Mouse (Mus musculus) limb, embryonic 10.5 days (tissue): Measurements from ENCODE around the gene Gm13287. TPM values are rescaled to one million over a fixed set of nuclear protein-coding genes. Genes with fewer than 3 reads are reported as not detected.
"Not testable (repeated sequence)": the region's sequence is repeated elsewhere in the genome, so short reads cannot be mapped to it uniquely, and the experiment has no call there.

Experiments used
- DNase-seq: peaks from one replicate; pipeline ENCODE4 v3.0.0-alpha.2; 2017; ENCODE audit warnings: low spot score
- H3K27ac ChIP-seq: fragments of 300-500 bp; sonication (generic); 2 replicates; pipeline ENCODE4 v1.5.1; 2016; ENCODE audit warnings: mild to moderate bottlenecking
- H3K27me3 ChIP-seq: fragments of 300-500 bp; sonication (generic); 2 replicates; pipeline ENCODE4 v1.6.1; 2016; ENCODE audit warnings: low read depth, mild to moderate bottlenecking; ENCODE audit not compliant: poor library complexity, severe bottlenecking
- H3K36me3 ChIP-seq: fragments of 300-500 bp; sonication (generic); 2 replicates; pipeline ENCODE4 v1.6.1; 2016; ENCODE audit warnings: mild to moderate bottlenecking, moderate library complexity
- H3K4me1 ChIP-seq: fragments of 300-500 bp; sonication (generic); 2 replicates; pipeline ENCODE4 v1.6.1; 2016
- H3K4me3 ChIP-seq: fragments of 300-500 bp; sonication (generic); 2 replicates; pipeline ENCODE4 v1.5.1; 2016; ENCODE audit warnings: mild to moderate bottlenecking, moderate library complexity
- H3K9me3 ChIP-seq: fragments of 300-500 bp; sonication (generic); replicated peaks from 2 replicates; pipeline ENCODE4 v1.6.1; 2016; ENCODE audit warnings: mild to moderate bottlenecking
- WGBS: fragments of 180-500 bp; shearing (Covaris S2); methylation state at CpG from one replicate; pipeline ENCODE4 v1.1.7; 2016; 5-methylcytosine and 5-hydroxymethylcytosine counted together
- polyA plus RNA-seq: library from polyadenylated mRNA; unstranded; fragments of >200 nt; fragmentation: Nextera tagmentation; extraction: Ambion mirVana; gene quantifications from 2 replicates; pipeline ENCODE4 v1.2.1, GENCODE M21; 2016

The Gm13287 gene
- not detected in 2 replicates for polyA plus RNA-seq

- H3K4me3 ChIP-seq, H3K36me3 ChIP-seq, DNase-seq, H3K4me1 ChIP-seq, H3K27ac ChIP-seq, H3K9me3 ChIP-seq: not testable (repeated sequence)
- no CpG with 5 or more reads among the region's 29 CpGs for WGBS
- H3K27me3 ChIP-seq, result peaks cover 10% of the 10 kb centered on the region
Observed at GRCm38 (mm10) chr4:88802954-88803353, at the start of gene Gm13287. Gm13287 (plus strand) TSS chr4:88803254.

GRCm38 (mm10) chr4:88754818-88755340 is 48.2 kb upstream of the Gm13287 start, which contains the start of gene Gm13271:
Gm13271 (plus strand) TSS chr4:88754868.
- not testable (repeated sequence) for H3K9me3 ChIP-seq, DNase-seq, H3K27me3 ChIP-seq, H3K4me1 ChIP-seq, H3K27ac ChIP-seq, H3K4me3 ChIP-seq, H3K36me3 ChIP-seq
- 72% methylated on average over 15 of the region's 15 CpGs for WGBS

GRCm38 (mm10) chr4:88756581-88757513 is 46.2 kb upstream of the Gm13287 start:
- H3K9me3 ChIP-seq, H3K36me3 ChIP-seq, H3K27me3 ChIP-seq, H3K4me1 ChIP-seq: not testable (repeated sequence)
- DNase-seq, result peak; percentile 61
- peak overlapping the region; percentile 81 for H3K27ac ChIP-seq
- H3K4me3 ChIP-seq, result peak overlapping the region; percentile 56
- 14% methylated on average over 29 of the region's 31 CpGs for WGBS

- not testable (repeated sequence) for H3K4me1 ChIP-seq, H3K27me3 ChIP-seq, H3K9me3 ChIP-seq, H3K36me3 ChIP-seq
- WGBS, result under 1% methylated on average over 21 of the region's 21 CpGs
- Histone ChIP-seq H3K4me3 (peak overlapping the region; percentile 56), H3K27ac (peak overlapping the region; percentile 81)
- DNase-seq, result peak; percentile 80
Observed at GRCm38 (mm10) chr4:88757628-88758031, 45.4 kb upstream of the Gm13287 start.

GRCm38 (mm10) chr4:88758751-88759150 is 44.3 kb upstream of the Gm13287 start:
- DNase-seq, H3K4me1 ChIP-seq, H3K27me3 ChIP-seq, H3K4me3 ChIP-seq, H3K36me3 ChIP-seq, H3K9me3 ChIP-seq, H3K27ac ChIP-seq: not testable (repeated sequence)
- WGBS, result 88% methylated on average over 9 of the region's 9 CpGs

GRCm38 (mm10) chr4:88759610-88760268 is 43.3 kb upstream of the Gm13287 start, which contains the start of gene Gm13283:
Gm13283 (plus strand) TSS chr4:88760119.
- Histone ChIP-seq H3K4me3 (peak within 1 kb of the TSS; percentile 40), H3K27ac (peak within 1 kb of the TSS; percentile 62; the same call in 1 of the 2 replicates)
- not testable (repeated sequence) for H3K27me3 ChIP-seq, H3K36me3 ChIP-seq, H3K4me1 ChIP-seq, H3K9me3 ChIP-seq, DNase-seq
- WGBS, result 23% methylated on average over 10 of the region's 14 CpGs

- H3K36me3 ChIP-seq, H3K27me3 ChIP-seq, H3K9me3 ChIP-seq, H3K4me1 ChIP-seq: not testable (repeated sequence)
- peak; percentile 66 for DNase-seq
- peak overlapping the region; percentile 62; the same call in 1 of the 2 replicates for H3K27ac ChIP-seq
- H3K4me3 ChIP-seq, result peak overlapping the region; percentile 40
- 1% methylated on average over 28 of the region's 28 CpGs for WGBS
Observed at GRCm38 (mm10) chr4:88760431-88760830, 42.6 kb upstream of the Gm13287 start.

GRCm38 (mm10) chr4:88761776-88762175 is 41.3 kb upstream of the Gm13287 start:
- 67% methylated on average over 6 of the region's 8 CpGs for WGBS
- not testable (repeated sequence) for H3K4me1 ChIP-seq, H3K27ac ChIP-seq, H3K4me3 ChIP-seq, H3K9me3 ChIP-seq, H3K27me3 ChIP-seq, DNase-seq, H3K36me3 ChIP-seq

- WGBS, result 51% methylated on average over 9 of the region's 9 CpGs
- H3K4me1 ChIP-seq, H3K27me3 ChIP-seq, H3K27ac ChIP-seq, H3K4me3 ChIP-seq, DNase-seq, H3K36me3 ChIP-seq, H3K9me3 ChIP-seq: not testable (repeated sequence)
Observed at GRCm38 (mm10) chr4:88762341-88762740, 40.7 kb upstream of the Gm13287 start.

GRCm38 (mm10) chr4:88763384-88764018 is 39.6 kb upstream of the Gm13287 start:
- H3K4me3 ChIP-seq, result peak overlapping the region; percentile 37

GRCm38 (mm10) chr4:88773534-88773933 is 29.5 kb upstream of the Gm13287 start, which contains the start of gene Gm13290:
Gm13290 (plus strand) TSS chr4:88773834.
- H3K27ac ChIP-seq, H3K9me3 ChIP-seq, H3K36me3 ChIP-seq, H3K4me3 ChIP-seq, H3K4me1 ChIP-seq, DNase-seq, H3K27me3 ChIP-seq: not testable (repeated sequence)
- WGBS, result no CpG with 5 or more reads among the region's 32 CpGs

More at GRCm38 (mm10) chr4:88763384-88764018, 39.6 kb upstream of the Gm13287 start:
- WGBS, result 2% methylated on average over 35 of the region's 42 CpGs
- H3K27me3 ChIP-seq, H3K9me3 ChIP-seq, H3K36me3 ChIP-seq, H3K4me1 ChIP-seq: not testable (repeated sequence)
- DNase-seq, result peak; percentile 62
- peak overlapping the region; percentile 42; the same call in 1 of the 2 replicates for H3K27ac ChIP-seq

GRCm38 (mm10) chr4:88776622-88777021 is 26.4 kb upstream of the Gm13287 start, which contains the start of gene Gm13289:
Gm13289 (plus strand) TSS chr4:88776922.
- H3K9me3 ChIP-seq, H3K27me3 ChIP-seq, H3K4me1 ChIP-seq, H3K27ac ChIP-seq, DNase-seq, H3K36me3 ChIP-seq, H3K4me3 ChIP-seq: not testable (repeated sequence)
- no CpG with 5 or more reads among the region's 29 CpGs for WGBS
